Mouse (Mus musculus) olfactory bulb, adult 2 months (tissue): ENCODE results near the gene Bcl6b. TPM values are rescaled to one million over a fixed set of nuclear protein-coding genes. Genes with fewer than 3 reads are reported as not detected.

Experiments
- H3K27ac ChIP-seq: fragments of 200-500 bp; 2 replicates; pipeline ENCODE4 v1.5.1; 2012; ENCODE audit warnings: low read depth, low read length; ENCODE audit not compliant: insufficient read depth
- H3K4me1 ChIP-seq: fragments of 200-500 bp; 2 replicates; pipeline ENCODE4 v1.6.1; 2012; ENCODE audit warnings: low read length; ENCODE audit not compliant: control insufficient read depth, insufficient read depth
- H3K4me3 ChIP-seq: fragments of 200-500 bp; 2 replicates; pipeline ENCODE4 v1.5.1; 2012; ENCODE audit warnings: mild to moderate bottlenecking, low read depth, low read length, moderate library complexity; ENCODE audit not compliant: insufficient read depth
- CTCF ChIP-seq: fragments of 200-500 bp; IDR thresholded peaks from 2 replicates; pipeline ENCODE4 v1.5.1; 2012; ENCODE audit warnings: low read depth, mild to moderate bottlenecking, low read length, moderate library complexity; ENCODE audit not compliant: insufficient read depth
- POLR2A ChIP-seq: fragments of 200-500 bp; IDR thresholded peaks from 2 replicates; pipeline ENCODE4 v1.6.1; 2012; ENCODE audit warnings: mild to moderate bottlenecking, low read depth, low read length, moderate library complexity; ENCODE audit not compliant: insufficient read depth
- WGBS: fragments of 180-500 bp; shearing (Covaris S2); methylation state at CpG from one replicate; pipeline ENCODE4 v1.1.7; 2018; 5-methylcytosine and 5-hydroxymethylcytosine counted together
- polyA plus RNA-seq: library from polyadenylated mRNA; stranded (reverse); fragments of >200 nt; gene quantifications from 2 replicates; pipeline ENCODE4 v1.2.4, GENCODE M21; 2012; ENCODE audit warnings: low replicate concordance; ENCODE audit not compliant: missing spikeins, insufficient read depth, insufficient read length

Gene Bcl6b
- polyA plus RNA-seq, 1 experiment, result not detected

- H3K4me1 ChIP-seq, result peaks cover 28% of the 10 kb centered on the region
- no peak overlapping the region for H3K4me3 ChIP-seq
- WGBS, result 21% methylated on average over 18 of the region's 18 CpGs
- TF ChIP-seq POLR2A (no peak), CTCF (no peak)
- H3K27ac ChIP-seq, result no peak overlapping the region
These were observed 3.1 kb downstream of the Bcl6b start for GRCm38 (mm10) chr11:70226602-70226890.

GRCm38 (mm10) chr11:70225798-70226601, 3.6 kb downstream of the Bcl6b start:
- TF ChIP-seq POLR2A, result no peak
- TF ChIP-seq CTCF, result no peak
- H3K4me1 ChIP-seq, result peaks cover 28% of the 10 kb centered on the region
- H3K27ac ChIP-seq, result no peak overlapping the region
- no peak overlapping the region for H3K4me3 ChIP-seq
- 47% methylated on average over 27 of the region's 27 CpGs for WGBS

GRCm38 (mm10) chr11:70223724-70224123, 5.9 kb downstream of the Bcl6b start:
- no peak overlapping the region for H3K27ac ChIP-seq
- no peak overlapping the region for H3K4me3 ChIP-seq
- 95% methylated on average over 9 of the region's 9 CpGs for WGBS
- H3K4me1 ChIP-seq, result peaks cover 24% of the 10 kb centered on the region
- TF ChIP-seq CTCF, result no peak

- peak overlapping the region; percentile 67 for H3K4me3 ChIP-seq
- TF ChIP-seq POLR2A, result no peak
- no peak for TF ChIP-seq CTCF
- WGBS, result 16% methylated on average over 14 of the region's 14 CpGs
- peak overlapping the region; percentile 72 for H3K27ac ChIP-seq
- peaks cover 25% of the 10 kb centered on the region for H3K4me1 ChIP-seq
These were observed 7.7 kb downstream of the Bcl6b start for GRCm38 (mm10) chr11:70221603-70222500.

- Histone ChIP-seq H3K27ac (peak within 1 kb of the TSS; percentile 72), H3K4me3 (peak within 1 kb of the TSS; percentile 67), H3K4me1 (peaks cover 18% of the 10 kb centered on the region)
- WGBS, result 1% methylated on average over 28 of the region's 28 CpGs
- no peak for TF ChIP-seq CTCF
- TF ChIP-seq POLR2A, result peak; percentile 83; the same call in 1 of the 2 replicates
These were observed 8.6 kb downstream of the Bcl6b start, which contains the start of gene Slc16a13 for GRCm38 (mm10) chr11:70220731-70221602. Gene Slc16a13 (minus strand): TSS chr11:70221064.

GRCm38 (mm10) chr11:70220323-70220722, 9.3 kb downstream of the Bcl6b start:
- WGBS, result 2% methylated on average over 24 of the region's 24 CpGs
- TF ChIP-seq CTCF (no peak), POLR2A (no peak)
- H3K4me1 ChIP-seq, result peaks cover 18% of the 10 kb centered on the region
- peak overlapping the region; percentile 67 for H3K4me3 ChIP-seq
- H3K27ac ChIP-seq, result peak overlapping the region; percentile 67

GRCm38 (mm10) chr11:70219873-70220272, 9.7 kb downstream of the Bcl6b start:
- no peak for TF ChIP-seq POLR2A
- TF ChIP-seq CTCF, result no peak
- Histone ChIP-seq H3K4me1 (peaks cover 23% of the 10 kb centered on the region), H3K4me3 (peak overlapping the region; percentile 67), H3K27ac (peak overlapping the region; percentile 67)
- WGBS, result 43% methylated on average over 7 of the region's 7 CpGs

- H3K27ac ChIP-seq, result no peak overlapping the region
- no peak overlapping the region for H3K4me3 ChIP-seq
- TF ChIP-seq POLR2A, result no peak
- no peak for TF ChIP-seq CTCF
- H3K4me1 ChIP-seq, result peaks cover 32% of the 10 kb centered on the region
- 88% methylated on average over 15 of the region's 15 CpGs for WGBS
These were observed 10.7 kb downstream of the Bcl6b start for GRCm38 (mm10) chr11:70218741-70219470.
